Mouse (Mus musculus) kidney, postnatal 14 days (tissue): ENCODE results near the gene Marcksl1.

ENCODE experiments used
- DNase-seq: peaks from one replicate; pipeline ENCODE4 v3.0.0; 2022; ENCODE audit warnings: mixed read lengths

Gene Marcksl1

DNA sequence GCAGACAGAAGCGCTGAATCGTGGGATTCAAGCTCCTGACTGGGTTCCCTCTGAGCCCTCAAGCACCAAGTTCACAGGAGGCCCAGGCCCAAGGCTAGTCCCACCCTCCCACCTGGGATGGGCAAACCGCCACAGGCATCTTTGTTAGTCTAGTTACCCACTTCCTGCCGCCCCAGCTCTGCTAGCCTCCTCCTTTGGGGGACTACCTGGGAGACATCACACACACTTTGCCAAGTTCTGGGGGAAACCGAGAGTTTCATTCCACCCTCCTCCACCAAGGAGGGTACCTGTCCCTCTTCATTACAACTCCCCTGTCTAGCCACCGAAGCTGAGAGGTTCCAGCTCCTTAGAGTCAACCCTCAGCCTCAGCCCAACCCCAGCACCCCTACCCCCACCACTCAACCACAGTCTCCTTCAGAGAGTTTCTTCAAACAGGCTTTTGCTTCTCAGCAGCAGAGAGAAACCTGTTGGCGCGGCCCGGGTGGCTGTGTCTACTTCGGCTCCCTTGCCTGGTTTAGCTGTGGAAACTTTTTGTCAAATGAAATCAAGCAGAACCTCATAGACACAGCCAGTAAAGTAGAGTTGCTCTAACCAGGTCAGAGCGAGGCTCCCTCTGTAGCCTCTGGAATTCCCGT lies 45.1 kb downstream of the Marcksl1 start:
- no peak for DNase-seq

DNA sequence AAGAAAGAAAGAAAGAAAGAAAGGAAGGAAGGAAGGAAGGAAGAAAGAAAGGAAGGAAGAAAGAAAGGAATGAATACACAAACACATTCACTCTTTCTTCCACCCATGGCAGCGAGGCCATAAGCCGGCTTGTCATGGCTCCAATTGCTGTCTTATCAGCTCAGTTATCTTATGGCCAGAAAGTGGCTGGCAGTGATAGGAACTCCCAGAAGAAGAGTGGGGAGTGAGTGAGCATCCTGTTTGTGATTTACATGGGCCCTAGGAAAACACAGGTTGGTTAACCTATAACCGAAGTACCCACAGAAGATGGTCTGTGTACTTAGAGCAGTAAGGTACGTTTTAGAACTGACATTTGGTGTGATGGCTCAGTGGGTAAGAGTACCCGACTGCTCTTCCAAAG lies 47.8 kb downstream of the Marcksl1 start:
- DNase-seq = no peak

DNA sequence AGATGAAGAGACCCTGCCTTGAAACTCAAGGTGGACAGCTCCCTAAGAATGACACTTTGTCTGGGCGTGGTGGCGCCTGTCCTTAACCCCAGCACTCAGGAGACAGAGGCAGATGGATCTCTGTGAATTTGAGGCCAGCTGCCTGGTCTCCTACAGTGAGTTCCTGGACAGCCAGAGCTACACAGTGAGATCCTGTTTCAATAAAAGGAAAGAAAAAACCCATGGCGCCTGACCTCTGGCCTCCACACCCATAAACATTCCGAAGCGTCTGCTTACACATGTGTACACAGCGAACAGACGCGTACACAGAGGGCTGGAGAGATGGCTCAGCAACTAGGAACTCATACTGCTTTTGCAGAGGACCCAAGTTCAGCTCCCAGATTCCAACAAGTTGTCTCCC lies 50.3 kb downstream of the Marcksl1 start:
- peak; percentile 39 for DNase-seq

DNA sequence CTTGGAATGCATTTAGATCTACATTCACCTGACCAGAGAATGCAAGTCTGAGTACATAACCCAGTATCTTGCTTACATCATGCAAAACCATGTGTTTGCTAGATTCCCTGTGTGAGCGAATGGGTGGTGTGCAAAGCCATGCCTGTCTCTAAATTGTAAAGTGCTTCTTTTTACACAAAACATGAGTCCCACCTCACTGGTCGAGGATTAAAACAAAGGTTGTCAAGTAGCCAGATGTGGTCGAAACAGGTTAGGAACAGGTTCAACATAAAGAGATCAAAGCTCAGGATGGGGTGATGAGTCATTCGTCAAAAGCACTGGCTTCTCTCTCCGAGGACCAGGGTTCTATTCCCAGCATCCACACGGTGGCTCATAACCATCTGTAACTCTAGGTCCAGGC lies 51.8 kb downstream of the Marcksl1 start:
- DNase-seq = no peak
